Mouse (Mus musculus): ENCODE measurements around the gene Gm3893. TPM values are rescaled to one million over a fixed set of nuclear protein-coding genes. Genes with fewer than 3 reads are reported as not detected.
"Not testable (repeated sequence)": the region's sequence is repeated elsewhere in the genome, so short reads cannot be mapped to it uniquely, and the experiment has no call there.

Gene Gm3893
- not detected for total RNA-seq (2022)

DNA sequence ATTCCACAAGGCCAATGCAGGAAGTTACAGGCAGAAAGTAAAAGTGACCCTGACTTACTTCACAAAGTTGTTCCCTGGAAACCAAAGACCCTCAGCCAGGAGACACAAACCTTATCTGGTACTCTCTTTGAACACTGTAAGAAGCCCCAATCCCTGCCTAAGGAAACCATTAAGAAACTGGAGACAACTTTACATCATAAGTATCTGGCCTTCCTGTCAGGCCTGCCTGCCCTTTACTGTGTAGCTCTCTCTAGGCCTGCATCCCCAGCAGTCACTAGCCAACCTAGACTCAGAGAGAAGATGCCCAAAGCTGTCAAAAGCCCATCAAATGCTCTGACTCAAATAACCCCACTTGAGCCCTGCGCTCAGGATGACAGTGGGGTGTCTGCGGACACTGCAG lies at the start of gene Gm3893:
Gene Gm3893, plus strand, starts transcription at position 301 of the 400 bp plus-strand sequence.
- not testable (repeated sequence) for DNase-seq (ENCODE audit: low spot score in 2 of 2)

DNA sequence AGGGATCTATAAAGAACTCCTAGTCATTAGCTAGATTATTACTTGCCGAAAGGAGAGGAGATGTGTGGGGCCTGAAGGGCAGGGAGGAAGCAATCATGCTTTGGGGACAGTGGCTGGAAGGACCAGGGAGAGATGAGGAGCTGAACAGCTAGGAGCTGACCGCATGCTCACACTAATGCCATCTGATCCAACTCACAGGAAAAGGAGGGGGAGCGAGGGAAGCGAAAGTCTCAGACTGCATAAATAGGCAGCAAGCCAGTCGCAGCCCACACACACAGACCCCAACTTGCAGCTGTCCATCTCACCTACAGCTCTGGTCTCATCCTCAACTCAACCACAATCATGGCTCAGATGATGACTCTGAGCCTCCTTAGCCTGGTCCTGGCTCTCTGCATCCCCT lies 23.5 kb downstream of the Gm3893 start, which contains the start of gene Gm13304:
Gene Gm13304, plus strand, starts transcription at position 301 of the 400 bp plus-strand sequence.
- DNase-seq (ENCODE audit: low spot score in 2 of 2): not testable (repeated sequence)

Other genes with a start within 250 kb of the Gm3893 start
- not detected for gene Gm21541, start 187.6 kb upstream of the Gm3893 start, total RNA-seq (2022)
- 10 to 100 TPM; 17.6 to 29.5 (median 18.1) TPM for gene Gm20878, start 149.6 kb upstream of the Gm3893 start, total RNA-seq (2022)
- 1 to 10 TPM; 1.0 to 2.2 (median 1.4) TPM for gene Fam205a4, start 125.1 kb upstream of the Gm3893 start, total RNA-seq (2022)
- gene Gm21093, start 56.5 kb upstream of the Gm3893 start, total RNA-seq (2022): 1 to 10 TPM; 1.6 to 3.8 (median 2.9) TPM
- gene Gm13304, start 23.6 kb downstream of the Gm3893 start, total RNA-seq (2022): 10 to 100 TPM in 3 of 4 experiments, not detected in 1; 14.1 to 17.8 (median 15.9) TPM
- 10 to 100 TPM in 1 of 4 experiments, 1 to 10 TPM in 3; 5.1 to 15.5 (median 8.6) TPM for gene Gm13306, start 62.2 kb downstream of the Gm3893 start, total RNA-seq (2022)
- 1 to 10 TPM in 3 of 4 experiments, under 1 TPM in 1; 0.50 to 2.0 (median 1.3) TPM for gene Gm13305, start 77.4 kb downstream of the Gm3893 start, total RNA-seq (2022)
- 1 to 10 TPM in 3 of 4 experiments, not detected in 1; 6.3 to 9.4 (median 6.8) TPM for gene Gm10600, start 149.4 kb downstream of the Gm3893 start, total RNA-seq (2022)
- gene Ccl21b, start 164.6 kb downstream of the Gm3893 start, total RNA-seq (2022): not detected
- not detected for gene Gm21953, start 203.1 kb downstream of the Gm3893 start, total RNA-seq (2022)
- under 1 TPM; 0.14 to 0.61 (median 0.39) TPM for gene Fam205a3, start 227.1 kb downstream of the Gm3893 start, total RNA-seq (2022)

All from layer of hippocampus, adult 8-10 months (tissue).